Mouse (Mus musculus) neural tube, embryonic 14.5 days (tissue): ENCODE measurements at regions not wholly inside any gene's neighbourhood (a gene's known extent, or its start where the extent isn't known, plus 50 kb on each side); places are given as distances from the start of the nearest gene placed in this dataset.

Experiments used
- ATAC-seq: fragments of 200-750 bp; cut with Nextera tagmentation; 2 replicates; pipeline ENCODE4 v1.8.0; 2017; ENCODE audit warnings: low read depth, mild to moderate bottlenecking, moderate TSS enrichment, moderate library complexity
- H3K27ac ChIP-seq: fragments of 300-500 bp; sonication (generic); 2 replicates; pipeline ENCODE4 v1.5.1; 2014; ENCODE audit warnings: low read depth, mild to moderate bottlenecking, control low read depth, low read length, moderate library complexity, mixed read lengths
- H3K27me3 ChIP-seq: fragments of 300-500 bp; sonication (generic); 2 replicates; pipeline ENCODE4 v1.6.1; 2014; ENCODE audit warnings: low read length; ENCODE audit not compliant: control insufficient read depth, insufficient read depth
- H3K36me3 ChIP-seq: fragments of 300-500 bp; sonication (generic); 2 replicates; pipeline ENCODE4 v1.6.1; 2014; ENCODE audit warnings: low read length, mixed read lengths; ENCODE audit not compliant: control insufficient read depth, insufficient read depth
- H3K4me1 ChIP-seq: fragments of 300-500 bp; sonication (generic); 2 replicates; pipeline ENCODE4 v1.6.1; 2014; ENCODE audit warnings: low read length; ENCODE audit not compliant: control insufficient read depth, insufficient read depth
- H3K4me2 ChIP-seq: fragments of 300-500 bp; sonication (generic); 2 replicates; pipeline ENCODE4 v1.6.1; 2014; ENCODE audit warnings: mild to moderate bottlenecking, low read depth, low read length, control low read depth
- H3K4me3 ChIP-seq: fragments of 300-500 bp; sonication (generic); 2 replicates; pipeline ENCODE4 v1.5.1; 2014; ENCODE audit warnings: low read depth, low read length, control low read depth, mixed read lengths
- H3K9ac ChIP-seq: fragments of 300-500 bp; sonication (generic); replicated peaks from 2 replicates; pipeline ENCODE4 v1.6.1; 2014; ENCODE audit warnings: low read depth, mild to moderate bottlenecking, control low read depth, low read length, mixed read lengths
- H3K9me3 ChIP-seq: fragments of 300-500 bp; sonication (generic); 2 replicates; pipeline ENCODE4 v1.6.1; 2016; ENCODE audit warnings: low read length; ENCODE audit not compliant: control insufficient read depth
- WGBS: fragments of 180-500 bp; shearing (Covaris S2); extraction: QIAGEN DNeasy Blood & Tissue Kit; methylation state at CpG from one replicate; pipeline ENCODE4 v1.1.7; 2014; 5-methylcytosine and 5-hydroxymethylcytosine counted together

DNA sequence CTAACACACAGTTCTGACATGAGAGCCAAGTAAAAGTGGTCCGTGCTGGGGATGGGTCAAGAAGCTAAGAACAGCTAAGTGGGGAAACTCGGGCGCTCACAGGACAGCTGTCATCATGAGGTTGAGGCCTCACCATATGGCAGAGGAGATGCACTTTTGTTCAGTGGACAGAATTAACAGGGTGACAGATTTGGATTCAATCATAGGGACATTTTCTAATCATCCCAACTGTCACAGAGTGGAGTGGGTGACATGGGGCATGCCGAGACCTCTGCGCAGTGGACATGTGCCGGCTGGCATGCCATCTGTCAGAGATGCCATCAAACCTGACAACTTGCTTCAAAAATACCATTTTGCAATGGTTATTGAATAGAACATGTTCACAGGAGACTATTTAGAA lies 215.1 kb upstream of the Tmc3 start:
- Histone ChIP-seq H3K9ac (no peak overlapping the region), H3K4me2 (no peak overlapping the region), H3K9me3 (no peaks in the 10 kb centered on the region), H3K4me1 (no peaks in the 10 kb centered on the region), H3K27me3 (no peaks in the 10 kb centered on the region), H3K4me3 (no peak overlapping the region), H3K27ac (no peak overlapping the region), H3K36me3 (no peaks in the 10 kb centered on the region)
- WGBS, result 76% methylated on average over 6 of the region's 6 CpGs
- no peak for ATAC-seq

GRCm38 (mm10) chr7:83376826-83377225 lies 207.9 kb upstream of the Tmc3 start:
- H3K9ac ChIP-seq, result no peak overlapping the region
- no peak overlapping the region for H3K4me2 ChIP-seq
- WGBS, result 79% methylated on average over 1 of the region's 1 CpGs
- H3K9me3 ChIP-seq, result no peaks in the 10 kb centered on the region
- H3K27me3 ChIP-seq, result no peaks in the 10 kb centered on the region
- H3K27ac ChIP-seq, result no peak overlapping the region
- H3K36me3 ChIP-seq, result no peaks in the 10 kb centered on the region
- H3K4me3 ChIP-seq, result no peak overlapping the region
- no peaks in the 10 kb centered on the region for H3K4me1 ChIP-seq
- no peak for ATAC-seq

- Histone ChIP-seq H3K4me2 (0 out of 2 replicates have a peak overlapping the region, but pooled peaks have one; percentile 8), H3K9me3 (no peaks in the 10 kb centered on the region), H3K27me3 (no peaks in the 10 kb centered on the region), H3K27ac (no peak overlapping the region), H3K36me3 (no peaks in the 10 kb centered on the region), H3K9ac (no peak overlapping the region), H3K4me3 (no peak overlapping the region), H3K4me1 (peaks cover 7% of the 10 kb centered on the region; the same call in 1 of the 2 replicates)
- ATAC-seq, result no peak
- WGBS, result 64% methylated on average over 7 of the region's 7 CpGs
Observed at GRCm38 (mm10) chr7:83381381-83382181, 203.1 kb upstream of the Tmc3 start.

DNA sequence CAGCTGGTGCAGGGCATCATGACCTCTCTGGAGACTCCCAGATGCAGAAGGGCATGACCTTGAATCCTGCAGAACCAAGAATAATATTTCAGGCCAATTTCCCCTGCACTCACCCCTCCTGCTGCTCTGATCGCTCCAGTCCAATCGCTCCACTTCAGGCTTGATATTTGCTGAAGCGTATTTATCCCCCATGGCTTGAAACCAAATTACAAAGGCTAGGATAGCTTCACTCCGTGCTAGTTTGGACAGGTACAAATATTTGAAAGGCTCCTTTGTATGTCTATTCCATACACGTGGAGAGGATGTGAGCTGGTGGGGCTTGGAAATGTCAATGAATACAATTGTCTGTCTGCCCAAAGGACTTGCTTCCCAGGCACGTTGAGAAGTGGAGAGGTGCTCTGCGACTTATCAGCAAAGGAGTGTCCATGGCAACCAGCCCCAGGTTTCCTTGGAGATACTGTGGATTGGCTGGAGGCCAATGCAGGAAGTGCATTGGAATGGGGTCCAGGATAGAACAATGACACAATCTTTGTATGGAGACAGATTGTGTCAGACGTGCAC lies 201.8 kb upstream of the Tmc3 start:
- peak; percentile 97 for ATAC-seq

GRCm38 (mm10) chr7:83391388-83391787 lies 193.3 kb upstream of the Tmc3 start:
- ATAC-seq, result no peak
- Histone ChIP-seq H3K27me3 (no peaks in the 10 kb centered on the region), H3K4me1 (no peaks in the 10 kb centered on the region), H3K4me2 (no peak overlapping the region), H3K27ac (no peak overlapping the region), H3K36me3 (no peaks in the 10 kb centered on the region), H3K4me3 (no peak overlapping the region), H3K9me3 (no peaks in the 10 kb centered on the region), H3K9ac (no peak overlapping the region)
- WGBS, result 75% methylated on average over 5 of the region's 5 CpGs

More for the DNA sequence above, 201.8 kb upstream of the Tmc3 start:
- Histone ChIP-seq H3K4me2 (peak overlapping the region; percentile 9), H3K27ac (peak overlapping the region; percentile 64; the same call in 1 of the 2 replicates), H3K4me3 (no peak overlapping the region), H3K36me3 (no peaks in the 10 kb centered on the region), H3K9me3 (no peaks in the 10 kb centered on the region), H3K9ac (no peak overlapping the region), H3K27me3 (no peaks in the 10 kb centered on the region), H3K4me1 (peaks cover 7% of the 10 kb centered on the region; the same call in 1 of the 2 replicates)
- WGBS, result 17% methylated on average over 8 of the region's 8 CpGs

GRCm38 (mm10) chr7:83392181-83392580 lies 192.5 kb upstream of the Tmc3 start:
- Histone ChIP-seq H3K27me3 (no peaks in the 10 kb centered on the region), H3K9me3 (no peaks in the 10 kb centered on the region), H3K36me3 (no peaks in the 10 kb centered on the region), H3K27ac (no peak overlapping the region), H3K4me1 (no peaks in the 10 kb centered on the region), H3K9ac (no peak overlapping the region), H3K4me2 (no peak overlapping the region), H3K4me3 (no peak overlapping the region)
- 96% methylated on average over 2 of the region's 2 CpGs for WGBS
- ATAC-seq, result no peak

- Histone ChIP-seq H3K4me3 (no peak overlapping the region), H3K4me2 (no peak overlapping the region), H3K4me1 (no peaks in the 10 kb centered on the region), H3K27me3 (no peaks in the 10 kb centered on the region), H3K9ac (no peak overlapping the region), H3K36me3 (no peaks in the 10 kb centered on the region), H3K9me3 (no peaks in the 10 kb centered on the region), H3K27ac (no peak overlapping the region)
- no peak for ATAC-seq
Observed at GRCm38 (mm10) chr7:83392625-83393024, 192.1 kb upstream of the Tmc3 start.

GRCm38 (mm10) chr7:83394156-83394555 lies 190.6 kb upstream of the Tmc3 start:
- Histone ChIP-seq H3K9ac (no peak overlapping the region), H3K4me1 (no peaks in the 10 kb centered on the region), H3K36me3 (no peaks in the 10 kb centered on the region), H3K4me2 (no peak overlapping the region), H3K27me3 (no peaks in the 10 kb centered on the region), H3K9me3 (no peaks in the 10 kb centered on the region), H3K4me3 (no peak overlapping the region), H3K27ac (no peak overlapping the region)
- WGBS, result 77% methylated on average over 2 of the region's 2 CpGs
- ATAC-seq, result no peak

DNA sequence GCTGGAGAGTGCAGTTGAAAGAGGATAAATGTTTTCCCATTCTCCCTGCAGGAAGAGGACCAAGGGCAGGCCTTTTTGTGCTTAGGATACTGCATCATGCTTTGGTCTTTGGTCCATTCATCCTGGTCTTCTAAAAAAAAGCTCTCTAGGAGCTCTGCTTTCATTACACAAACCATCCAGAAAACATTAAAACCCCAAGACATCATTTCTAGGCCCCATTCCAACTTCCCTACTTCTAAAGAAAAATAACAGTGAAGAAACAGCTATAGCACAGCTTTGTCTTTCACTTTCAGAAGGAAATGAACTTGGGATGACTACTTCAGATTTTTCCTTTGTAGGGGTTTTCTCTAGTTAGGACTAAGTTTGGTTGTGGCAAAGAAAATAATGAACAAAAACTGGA lies 185.1 kb upstream of the Tmc3 start:
- H3K27me3 ChIP-seq, result no peaks in the 10 kb centered on the region

More for the DNA sequence above, 185.1 kb upstream of the Tmc3 start:
- Histone ChIP-seq H3K9me3 (no peaks in the 10 kb centered on the region), H3K4me3 (no peak overlapping the region), H3K36me3 (no peaks in the 10 kb centered on the region), H3K27ac (no peak overlapping the region), H3K9ac (no peak overlapping the region), H3K4me2 (no peak overlapping the region), H3K4me1 (no peaks in the 10 kb centered on the region)
- no peak for ATAC-seq
